Mouse (Mus musculus) megakaryocyte, adult 5-6 weeks (primary cell): ENCODE results near the gene Gm15056. TPM values are rescaled to one million over a fixed set of nuclear protein-coding genes. Genes with fewer than 3 reads are reported as not detected.

Experiments
- ATAC-seq: 2 replicates; pipeline ENCODE4 v1.8.0; 2016; ENCODE audit warnings: mild to moderate bottlenecking, inconsistent platforms; ENCODE audit not compliant: poor library complexity, severe bottlenecking
- total RNA-seq, 2 experiments: library from RNA; stranded (forward) in 1 of 2; stranded (reverse) in 1 of 2; fragments of 153-499, 151-499 nt in 1 of 2; fragments of 221-1000, 200-1000 nt in 1 of 2; gene quantifications; 2 replicates each; pipeline versions ENCODE4 v1.2.3 to v1.2.4; 2015 to 2017

Gm15056 gene
- total RNA-seq (2015) (not detected in 2 replicates), total RNA-seq (2017) (not detected in 2 replicates)

GRCm38 (mm10) chr8:20902527-20902926 lies at the start of gene Gm15056:
TSS of gene Gm15056 (minus strand) at chr8:20902627.
- no peak for ATAC-seq

- no peak for ATAC-seq
These were observed 42.2 kb upstream of the Gm15056 start, which contains the start of gene AY761185 for GRCm38 (mm10) chr8:20944610-20945009. TSS of gene AY761185 (minus strand) at chr8:20944710.

GRCm38 (mm10) chr8:20921971-20922370 lies 19.5 kb upstream of the Gm15056 start, which contains the start of gene Gm6040:
TSS of gene Gm6040 (minus strand) at chr8:20922071.
- ATAC-seq, result no peak

GRCm38 (mm10) chr8:20912288-20912687 lies 9.9 kb upstream of the Gm15056 start:
- no peak for ATAC-seq

GRCm38 (mm10) chr8:20908256-20908655 lies 5.8 kb upstream of the Gm15056 start:
- ATAC-seq, result peak; percentile 87

GRCm38 (mm10) chr8:20907119-20907518 lies 4.7 kb upstream of the Gm15056 start:
- ATAC-seq, result peak; percentile 45; the same call in 1 of the 2 replicates

GRCm38 (mm10) chr8:20892369-20892768 lies 10.1 kb downstream of the Gm15056 start, which contains the start of gene Defb33:
TSS of gene Defb33 (plus strand) at chr8:20892669.
- no peak for ATAC-seq

- no peak for ATAC-seq
These were observed 27.8 kb downstream of the Gm15056 start for GRCm38 (mm10) chr8:20874608-20875007.

Other genes with a start within 250 kb of the Gm15056 start
- not detected in 2 replicates for gene Defb33, start 10.0 kb downstream of the Gm15056 start, total RNA-seq (2015)
- not detected in 2 replicates for gene Defb33, start 10.0 kb downstream of the Gm15056 start, total RNA-seq (2017)
- not detected in 2 replicates for gene Gm6040, start 19.4 kb upstream of the Gm15056 start, total RNA-seq (2015)
- gene Gm6040, start 19.4 kb upstream of the Gm15056 start, total RNA-seq (2017), result not detected in 2 replicates
- gene AY761185, start 42.1 kb upstream of the Gm15056 start, total RNA-seq (2015), result not detected in 2 replicates
- gene AY761185, start 42.1 kb upstream of the Gm15056 start, total RNA-seq (2017), result not detected in 2 replicates
- gene Defa21, start 122.9 kb upstream of the Gm15056 start, total RNA-seq (2015), result not detected in 2 replicates
- gene Defa21, start 122.9 kb upstream of the Gm15056 start, total RNA-seq (2017), result not detected in 2 replicates
- not detected in 2 replicates for gene Defa23, start 152.4 kb upstream of the Gm15056 start, total RNA-seq (2015)
- gene Defa23, start 152.4 kb upstream of the Gm15056 start, total RNA-seq (2017), result not detected in 2 replicates
- not detected in 2 replicates for gene Defa35, start 162.4 kb upstream of the Gm15056 start, total RNA-seq (2015)
- gene Defa35, start 162.4 kb upstream of the Gm15056 start, total RNA-seq (2017), result not detected in 2 replicates
- not detected in 2 replicates for gene Defa25, start 181.8 kb upstream of the Gm15056 start, total RNA-seq (2015)
- not detected in 2 replicates for gene Defa25, start 181.8 kb upstream of the Gm15056 start, total RNA-seq (2017)
- not detected in 2 replicates for gene Gm14851, start 193.4 kb upstream of the Gm15056 start, total RNA-seq (2015)
- not detected in 2 replicates for gene Gm14851, start 193.4 kb upstream of the Gm15056 start, total RNA-seq (2017)
- not detected in 2 replicates for gene Defa30, start 232.0 kb upstream of the Gm15056 start, total RNA-seq (2015)
- not detected in 2 replicates for gene Defa30, start 232.0 kb upstream of the Gm15056 start, total RNA-seq (2017)